Mouse (Mus musculus): Measurements from ENCODE around the gene Angptl8.
"Not testable (repeated sequence)": the region's sequence is repeated elsewhere in the genome, so short reads cannot be mapped to it uniquely, and the experiment has no call there.

The Angptl8 gene

GRCm38 (mm10) chr9:21835258-21835912 lies at the start of gene Angptl8:
TSS of gene Angptl8 (plus strand) at chr9:21835510.
- no peak for DNase-seq (ENCODE audit: low spot score)

- DNase-seq (ENCODE audit: low spot score) = not testable (repeated sequence)
Observed at GRCm38 (mm10) chr9:21786309-21786708, 49.0 kb upstream of the Angptl8 start.

- DNase-seq (ENCODE audit: low spot score) = no peak
Observed at GRCm38 (mm10) chr9:21786906-21787305, 48.4 kb upstream of the Angptl8 start.

- DNase-seq (ENCODE audit: low spot score) = no peak
Observed at GRCm38 (mm10) chr9:21787654-21788053, 47.7 kb upstream of the Angptl8 start.

- DNase-seq (ENCODE audit: low spot score) = no peak
Observed at GRCm38 (mm10) chr9:21788234-21788633, 47.1 kb upstream of the Angptl8 start.

GRCm38 (mm10) chr9:21791861-21792260 lies 43.4 kb upstream of the Angptl8 start:
- DNase-seq (ENCODE audit: low spot score) = no peak

- DNase-seq (ENCODE audit: low spot score) = no peak
Observed at GRCm38 (mm10) chr9:21792644-21793043, 42.7 kb upstream of the Angptl8 start.

- not testable (repeated sequence) for DNase-seq (ENCODE audit: low spot score)
Observed at GRCm38 (mm10) chr9:21793507-21793906, 41.8 kb upstream of the Angptl8 start.

- DNase-seq (ENCODE audit: low spot score) = no peak
Observed at GRCm38 (mm10) chr9:21794344-21794834, 40.9 kb upstream of the Angptl8 start.

GRCm38 (mm10) chr9:21794925-21795324 lies 40.4 kb upstream of the Angptl8 start:
- no peak for DNase-seq (ENCODE audit: low spot score)

- DNase-seq (ENCODE audit: low spot score) = no peak
Observed at GRCm38 (mm10) chr9:21795579-21795978, 39.7 kb upstream of the Angptl8 start.

- DNase-seq (ENCODE audit: low spot score) = no peak
Observed at GRCm38 (mm10) chr9:21796259-21796658, 39.1 kb upstream of the Angptl8 start.

GRCm38 (mm10) chr9:21796919-21797318 lies 38.4 kb upstream of the Angptl8 start:
- no peak for DNase-seq (ENCODE audit: low spot score)

- peak; percentile 64 for DNase-seq (ENCODE audit: low spot score)
Observed at GRCm38 (mm10) chr9:21797921-21798344, 37.4 kb upstream of the Angptl8 start.

- DNase-seq (ENCODE audit: low spot score) = peak; percentile 85
Observed at GRCm38 (mm10) chr9:21798345-21799009, 36.8 kb upstream of the Angptl8 start, which contains the start of gene Kank2. TSS of gene Kank2 (minus strand) at chr9:21798744.

- no peak for DNase-seq (ENCODE audit: low spot score)
Observed at GRCm38 (mm10) chr9:21799010-21799350, 36.3 kb upstream of the Angptl8 start.

- no peak for DNase-seq (ENCODE audit: low spot score)
Observed at GRCm38 (mm10) chr9:21801121-21801520, 34.2 kb upstream of the Angptl8 start.

- DNase-seq (ENCODE audit: low spot score) = no peak
Observed at GRCm38 (mm10) chr9:21801591-21801990, 33.7 kb upstream of the Angptl8 start.

GRCm38 (mm10) chr9:21803986-21804644 lies 31.2 kb upstream of the Angptl8 start:
- peak; percentile 66 for DNase-seq (ENCODE audit: low spot score)

- no peak for DNase-seq (ENCODE audit: low spot score)
Observed at GRCm38 (mm10) chr9:21806363-21806762, 28.9 kb upstream of the Angptl8 start.

- DNase-seq (ENCODE audit: low spot score) = no peak
Observed at GRCm38 (mm10) chr9:21806976-21807375, 28.3 kb upstream of the Angptl8 start.

GRCm38 (mm10) chr9:21808561-21808960 lies 26.7 kb upstream of the Angptl8 start:
- DNase-seq (ENCODE audit: low spot score) = no peak

GRCm38 (mm10) chr9:21811170-21811569 lies 24.1 kb upstream of the Angptl8 start:
- no peak for DNase-seq (ENCODE audit: low spot score)
